Mouse (Mus musculus) bone marrow, adult 2 months (tissue): ENCODE measurements at regions not wholly inside any gene's neighbourhood (a gene's known extent, or its start where the extent isn't known, plus 50 kb on each side); places are given as distances from the start of the nearest gene placed in this dataset.

Experiments used
- CTCF ChIP-seq: fragments of 200-500 bp; IDR thresholded peaks from 2 replicates; pipeline ENCODE4 v1.5.1; 2011; ENCODE audit warnings: low read length, control low read depth; ENCODE audit not compliant: control insufficient read depth, insufficient read depth
- POLR2A ChIP-seq: fragments of 200-500 bp; IDR thresholded peaks from 2 replicates; pipeline ENCODE4 v1.6.1; 2011; ENCODE audit warnings: low read depth, mild to moderate bottlenecking, control low read depth, low read length, borderline replicate concordance; ENCODE audit not compliant: control insufficient read depth

- TF ChIP-seq CTCF (no peak), POLR2A (no peak)
Observed at GRCm38 (mm10) chr19:59844270-59844669, 99.2 kb downstream of the Rab11fip2 start.
